Mouse (Mus musculus) layer of hippocampus, adult 8-10 months (tissue): ENCODE data around the gene Arhgap23. TPM values are rescaled to one million over a fixed set of nuclear protein-coding genes. Genes with fewer than 3 reads are reported as not detected.
A peak's percentile ranks its signal among the peaks of the same experiment; 100 is the strongest.

Source experiments
- DNase-seq, 2 experiments: peaks; one replicate each; pipeline ENCODE4 v3.0.0; 2022; ENCODE audit warnings: low spot score in 2 of 2
- total RNA-seq, 4 experiments: library from RNA; stranded (reverse); gene quantifications; 2 replicates each; pipeline ENCODE4 v1.2.4; 2022

The Arhgap23 gene
- total RNA-seq, 4 experiments from 2014 or later: 75.7 to 83.2 (median 78.4) TPM

- DNase-seq: no peak
Observed at GRCm38 (mm10) chr11:97434704-97435454, 19.5 kb downstream of the Arhgap23 start.

DNA sequence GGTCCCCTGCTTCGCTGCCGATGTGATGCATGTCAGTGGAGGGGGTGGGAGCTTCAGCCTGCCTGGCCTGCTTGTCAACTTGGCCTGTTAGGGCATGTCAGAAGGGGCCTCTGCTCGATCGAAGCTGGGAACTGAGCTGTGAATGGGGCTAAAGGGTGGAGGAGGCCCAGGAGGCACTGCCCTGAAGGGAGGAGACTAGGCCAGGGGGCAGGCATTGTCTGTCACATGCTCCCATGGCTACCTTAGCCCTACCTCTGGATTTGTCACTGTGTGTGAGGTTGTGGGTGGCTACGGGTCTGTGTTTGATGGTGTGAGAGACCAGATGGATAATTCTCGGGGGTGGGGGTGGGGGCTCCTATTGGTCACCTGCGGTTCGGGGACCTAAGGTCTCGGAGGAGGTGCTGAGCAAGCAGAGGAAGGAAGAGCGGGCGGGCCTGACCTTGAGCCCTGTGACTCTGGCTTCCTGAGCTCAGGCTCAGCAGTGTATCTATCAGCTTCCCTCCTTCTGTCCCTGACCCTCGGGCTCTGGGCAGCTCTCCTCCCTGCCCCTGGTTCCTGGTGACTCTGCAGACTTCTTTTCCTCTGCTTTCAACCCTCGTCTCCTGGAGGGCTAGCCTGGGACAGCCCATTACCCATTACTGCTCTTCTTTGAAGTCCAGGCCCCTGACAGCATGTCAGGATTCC lies 20.6 kb downstream of the Arhgap23 start:
- DNase-seq: no peak

DNA sequence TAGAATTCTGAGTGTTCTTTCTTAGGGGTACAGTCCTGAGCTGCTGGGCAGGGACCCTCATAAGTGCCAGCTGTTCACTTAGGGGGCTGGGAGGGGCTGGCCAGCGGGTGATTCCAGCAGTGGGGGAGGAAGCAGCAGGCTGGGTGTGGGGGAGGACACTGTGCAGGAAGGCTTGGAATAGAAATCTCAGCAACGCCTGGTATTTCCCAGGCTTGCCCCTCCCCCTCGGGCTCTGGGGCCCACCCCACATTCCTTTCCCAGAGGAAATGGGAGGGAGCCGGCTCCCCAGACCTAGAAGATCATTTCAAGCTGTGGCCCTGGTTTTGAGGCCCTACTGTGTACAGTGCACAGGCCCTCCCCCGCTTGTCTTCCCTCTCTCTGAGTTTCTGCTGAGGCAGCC lies 22.4 kb downstream of the Arhgap23 start:
- DNase-seq: no peak

DNA sequence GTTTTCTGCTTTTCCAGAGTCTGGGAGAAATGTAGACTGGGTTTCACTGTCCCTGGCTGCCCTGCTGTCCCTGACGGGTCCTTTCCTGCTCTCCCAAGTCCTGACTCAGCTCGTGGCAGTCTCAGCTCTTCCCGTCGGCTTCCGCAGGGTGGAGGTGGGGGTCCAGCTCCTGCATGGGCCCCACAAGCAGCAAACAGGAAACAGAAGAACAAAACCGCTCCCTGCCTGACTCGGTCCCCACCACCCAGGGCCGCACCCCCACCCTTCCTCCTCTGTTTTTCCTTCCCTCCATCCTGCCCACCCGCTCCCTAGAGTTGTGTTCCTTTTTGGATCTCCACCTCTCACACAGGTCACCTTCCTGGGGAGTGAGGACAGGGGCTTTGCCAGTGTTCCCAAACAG lies 23.5 kb downstream of the Arhgap23 start:
- no peak for DNase-seq

- DNase-seq: no peak
Observed at GRCm38 (mm10) chr11:97439935-97440334, 24.6 kb downstream of the Arhgap23 start.

DNA sequence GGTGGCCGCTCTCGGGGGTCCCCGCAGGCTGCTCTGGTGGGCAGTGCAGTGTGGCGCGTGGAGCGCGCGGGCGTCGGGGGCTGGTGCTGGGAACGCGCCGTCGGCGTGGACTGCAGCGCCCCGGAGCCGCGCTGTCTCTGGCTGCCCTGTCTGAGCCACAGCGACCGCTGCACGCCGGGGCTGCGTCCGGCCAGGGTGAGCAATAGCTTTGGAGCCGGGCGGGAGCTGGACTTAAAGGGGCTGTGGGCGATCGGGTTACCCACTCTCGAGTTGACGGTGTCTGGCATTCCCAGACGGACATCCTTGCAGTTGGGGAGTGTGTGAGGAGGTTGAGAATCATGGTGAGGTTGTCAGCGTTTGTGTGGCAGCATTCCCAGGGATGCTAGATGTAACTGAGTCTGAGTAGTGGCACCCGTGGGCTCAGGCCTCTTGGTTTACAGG lies 25.1 kb downstream of the Arhgap23 start:
- no peak for DNase-seq

- peak in 1 of 2 experiments; percentile 63 for DNase-seq
Observed at GRCm38 (mm10) chr11:97441036-97441657, 25.8 kb downstream of the Arhgap23 start.

DNA sequence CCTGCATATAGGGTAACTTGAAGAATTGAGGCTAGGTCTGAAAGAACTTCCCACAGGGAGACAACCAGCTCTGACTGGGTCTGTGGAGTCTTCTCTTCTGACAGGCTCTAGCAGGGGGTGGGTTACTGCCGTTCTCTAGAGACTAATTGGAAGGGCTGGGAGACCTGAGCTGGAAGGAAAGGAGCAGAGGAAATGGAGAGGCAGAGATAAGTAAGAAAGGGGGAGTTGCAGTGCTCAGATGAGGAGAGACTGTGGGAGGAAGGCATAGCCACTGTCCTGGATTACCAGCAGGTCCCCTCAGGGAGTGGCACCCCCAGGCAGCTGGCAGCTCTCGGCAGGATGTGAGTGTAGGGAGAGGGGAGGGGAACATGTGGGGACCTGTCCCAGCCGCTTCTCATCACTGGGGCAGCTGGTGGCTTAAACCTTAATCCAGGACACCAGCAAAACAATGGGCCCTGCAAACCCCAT lies 26.4 kb downstream of the Arhgap23 start:
- no peak for DNase-seq

DNA sequence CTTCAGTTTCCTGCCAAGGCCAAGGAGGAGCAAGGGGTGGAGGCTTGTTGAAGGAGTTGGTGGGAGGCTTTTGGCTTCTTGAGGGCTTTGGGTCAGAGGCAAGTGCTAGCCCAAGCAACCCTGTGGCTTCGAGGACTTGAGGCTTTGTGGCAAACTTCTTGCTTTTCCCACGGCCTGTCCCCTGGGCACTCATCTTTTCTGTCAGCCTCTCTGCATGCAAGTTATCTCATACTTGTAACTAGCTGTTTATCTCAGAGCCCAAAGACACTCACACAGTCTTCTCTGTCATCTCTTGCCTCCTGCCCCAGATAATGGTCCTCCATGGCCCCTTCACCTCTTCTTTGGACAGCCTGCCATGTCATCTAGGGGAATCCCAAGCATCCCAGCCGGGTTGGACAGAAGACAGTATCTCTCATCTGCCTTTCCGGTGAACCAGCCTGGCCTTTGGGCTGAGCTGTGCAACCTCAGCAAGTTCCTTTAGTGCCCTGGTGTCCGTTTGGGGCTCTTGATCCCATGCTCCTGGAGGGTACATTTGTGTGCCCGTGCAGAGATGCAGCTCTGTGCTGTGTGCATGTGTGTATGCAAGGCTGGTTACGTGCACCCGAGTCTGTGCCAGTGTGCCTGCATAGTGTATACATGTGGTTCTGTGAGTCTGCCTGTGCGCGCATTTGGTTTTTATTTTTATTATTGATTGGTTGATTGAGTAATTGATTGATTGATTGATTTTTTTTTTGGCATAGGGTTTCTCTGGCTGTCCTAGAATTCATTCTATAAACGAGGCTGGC lies 27.8 kb downstream of the Arhgap23 start:
- DNase-seq: no peak

GRCm38 (mm10) chr11:97445596-97445995 lies 30.3 kb downstream of the Arhgap23 start:
- no peak for DNase-seq

DNA sequence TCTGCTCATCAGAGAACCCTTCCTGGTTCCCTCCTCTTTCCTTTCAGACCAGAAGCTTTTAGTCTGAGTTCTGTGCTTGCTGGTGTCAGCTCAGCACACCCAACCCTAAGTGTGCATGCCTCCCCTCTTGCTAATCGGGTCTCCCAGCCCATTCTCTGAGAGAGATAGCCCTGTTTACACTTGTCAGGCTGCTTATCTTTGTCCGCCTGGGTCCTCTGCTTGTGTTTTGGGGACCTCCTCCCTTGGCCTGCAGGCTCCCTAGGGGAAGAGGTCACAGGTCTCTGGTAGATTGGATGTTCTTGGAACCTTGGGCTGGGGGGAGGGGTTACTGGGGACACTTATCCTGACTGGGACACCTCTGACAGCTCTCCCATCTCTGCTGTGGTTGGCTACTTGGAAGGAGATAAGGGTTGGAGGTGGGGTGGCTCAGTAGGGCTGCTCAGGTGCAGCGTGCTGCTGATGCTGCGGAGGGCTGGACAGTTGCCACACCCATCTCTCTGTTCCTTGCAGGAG lies 30.7 kb downstream of the Arhgap23 start:
- DNase-seq: no peak

GRCm38 (mm10) chr11:97447979-97448378 lies 32.6 kb downstream of the Arhgap23 start:
- no peak for DNase-seq

DNA sequence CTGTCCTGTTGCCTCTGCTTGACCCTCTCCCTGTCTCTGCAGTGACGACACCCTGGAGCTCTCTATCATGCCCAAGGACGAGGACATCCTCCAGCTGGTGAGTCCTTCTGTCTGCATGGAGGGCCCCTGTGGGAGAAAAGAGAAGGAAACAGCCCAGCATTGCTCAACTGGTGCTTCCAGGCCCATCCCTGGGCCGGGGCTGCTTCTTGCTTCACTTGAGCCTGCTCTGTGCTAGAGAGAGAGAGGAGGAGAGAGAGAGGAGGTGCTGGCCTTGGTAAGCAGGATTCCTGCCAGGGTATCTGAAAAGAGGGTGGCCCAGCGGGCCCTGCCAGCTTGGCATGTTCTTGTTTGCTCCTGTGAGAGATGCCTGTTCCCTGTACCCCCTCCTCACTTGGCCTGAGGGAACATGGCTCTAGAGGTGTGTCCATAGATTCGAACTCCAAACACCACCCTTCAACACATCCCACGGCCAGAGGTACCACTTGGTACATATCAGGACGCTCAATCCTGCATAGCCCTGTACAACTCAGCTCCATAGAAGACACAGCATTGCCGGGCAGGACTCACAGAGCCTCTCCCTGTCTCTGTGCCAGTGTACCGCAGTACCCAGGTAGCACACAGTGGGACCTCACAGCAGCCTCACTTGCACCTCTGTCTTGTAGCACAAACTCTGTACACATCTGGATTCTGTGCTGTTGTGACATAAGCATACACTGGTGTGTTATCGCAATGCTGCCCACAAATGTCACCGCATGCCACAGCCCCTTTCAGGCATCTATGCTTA lies 33.5 kb downstream of the Arhgap23 start:
- no peak for DNase-seq

- peak; percentile 68 to 82 for DNase-seq
Observed at GRCm38 (mm10) chr11:97449601-97450293, 34.4 kb downstream of the Arhgap23 start.

GRCm38 (mm10) chr11:97450305-97450922 lies 35.1 kb downstream of the Arhgap23 start:
- no peak for DNase-seq

DNA sequence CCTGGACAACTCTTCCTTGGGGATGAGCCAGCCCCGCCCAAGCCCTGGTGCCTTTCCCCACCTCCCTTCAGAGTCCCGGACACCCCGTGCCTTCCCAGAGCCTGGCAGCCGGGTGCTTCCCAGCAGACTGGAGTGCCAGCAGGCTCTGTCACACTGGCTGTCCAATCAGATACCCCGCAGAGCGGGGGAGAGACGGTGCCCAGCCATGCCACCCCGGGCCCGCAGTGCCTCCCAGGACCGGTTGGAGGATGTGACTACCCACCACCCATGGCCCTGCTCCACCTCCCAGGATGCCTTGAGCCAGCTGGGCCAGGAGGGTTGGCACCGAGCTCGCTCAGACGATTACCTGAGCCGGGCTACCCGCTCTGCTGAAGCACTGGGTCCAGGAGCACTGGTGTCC lies 36.3 kb downstream of the Arhgap23 start:
- no peak for DNase-seq

- no peak for DNase-seq
Observed at GRCm38 (mm10) chr11:97457120-97457519, 41.8 kb downstream of the Arhgap23 start.

- DNase-seq: no peak
Observed at GRCm38 (mm10) chr11:97461307-97461820, 46.0 kb downstream of the Arhgap23 start.

- DNase-seq: no peak
Observed at GRCm38 (mm10) chr11:97462538-97462937, 47.2 kb downstream of the Arhgap23 start.
